ENCODE assay signal across 20 mouse cellular contexts in genomic region chr13:89324282-89324681, GRCm38 (mm10).
A peak's percentile ranks its signal among the peaks of the same experiment; 100 is the strongest.
DNase-seq lines count a peak whose midpoint lies in the region; ATAC-seq and TF ChIP-seq lines count a peak whose summit lies in the region.
"Had no signal": no experiment of that assay in that cellular context is flagged by ENCODE, and none has a peak within 500 bp of the region (broad histone marks: within the 10 kb centered on the region; RNA-seq: fewer than 3 reads in every experiment).

No protein-coding gene starts in this region.

- no peaks in the 10 kb centered on the region for H3K27me3 ChIP-seq in heart, embryonic 12.5 days (replicated peaks)
- H3K27me3 ChIP-seq: embryonic facial prominence, embryonic 12.5 days; forebrain, embryonic 15.5 days; heart, embryonic 13.5 days; limb, embryonic 13.5 days; liver, embryonic 15.5 days; midbrain, embryonic 13.5 days had no signal

- no peak overlapping the region for H3K27ac ChIP-seq in gastrocnemius, adult 2 months
- no peak overlapping the region for H3K27ac ChIP-seq in heart, embryonic 12.5 days (ENCODE audit: poor library complexity, severe bottlenecking)
- H3K27ac ChIP-seq: embryonic facial prominence, embryonic 12.5 days; forebrain, embryonic 15.5 days; heart, embryonic 13.5 days; limb, embryonic 13.5 days; liver, embryonic 15.5 days; midbrain, embryonic 13.5 days; stomach, postnatal 0 days had no signal

- H3K4me3 ChIP-seq in gastrocnemius, adult 2 months = no peak overlapping the region
- no peak overlapping the region for H3K4me3 ChIP-seq in heart, embryonic 12.5 days
- H3K4me3 ChIP-seq: embryonic facial prominence, embryonic 12.5 days; forebrain, embryonic 15.5 days; heart, embryonic 13.5 days; limb, embryonic 13.5 days; liver, embryonic 15.5 days; midbrain, embryonic 13.5 days had no signal

- intact Hi-C loops in gastrocnemius, adult 2 months (cut with DNase I) = no loop called here

- H3K36me3 ChIP-seq in heart, embryonic 12.5 days = no peaks in the 10 kb centered on the region
- H3K36me3 ChIP-seq: embryonic facial prominence, embryonic 12.5 days; forebrain, embryonic 15.5 days; heart, embryonic 13.5 days; limb, embryonic 13.5 days; liver, embryonic 15.5 days; midbrain, embryonic 13.5 days had no signal

- H3K4me2 ChIP-seq in heart, embryonic 12.5 days = no peak overlapping the region
- H3K4me2 ChIP-seq: embryonic facial prominence, embryonic 12.5 days; forebrain, embryonic 15.5 days; heart, embryonic 13.5 days; limb, embryonic 13.5 days; liver, embryonic 15.5 days; midbrain, embryonic 13.5 days had no signal

- no peak for TF ChIP-seq CTCF in gastrocnemius, adult 2 months (IDR thresholded peaks at IDR 0.05)

- 83% methylated on average over 2 of the region's 2 CpGs for WGBS in heart, embryonic 12.5 days

- no peaks in the 10 kb centered on the region for H3K4me1 ChIP-seq in heart, embryonic 12.5 days (replicated peaks)
- H3K4me1 ChIP-seq: embryonic facial prominence, embryonic 12.5 days; forebrain, embryonic 15.5 days; heart, embryonic 13.5 days; limb, embryonic 13.5 days; liver, embryonic 15.5 days; midbrain, embryonic 13.5 days had no signal

- H3K9ac ChIP-seq in heart, embryonic 12.5 days = no peak overlapping the region
- H3K9ac ChIP-seq: embryonic facial prominence, embryonic 12.5 days; forebrain, embryonic 15.5 days; heart, embryonic 13.5 days; limb, embryonic 13.5 days; liver, embryonic 15.5 days; midbrain, embryonic 13.5 days had no signal

- no peaks in the 10 kb centered on the region for H3K9me3 ChIP-seq in heart, embryonic 12.5 days (replicated peaks)
- H3K9me3 ChIP-seq: embryonic facial prominence, embryonic 12.5 days; forebrain, embryonic 15.5 days; heart, embryonic 13.5 days; limb, embryonic 13.5 days; liver, embryonic 15.5 days; midbrain, embryonic 13.5 days had no signal

- ATAC-seq in inflammation-experienced regulatory T-cells, adult 6 months = peak; percentile 11
- ATAC-seq in heart, embryonic 12.5 days (ENCODE audit: insufficient number of reproducible peaks, low FRiP score) = no peak
- ATAC-seq: forebrain, embryonic 15.5 days; midbrain, embryonic 13.5 days had no signal

- peak; percentile 61 to 73 for DNase-seq in frontal cortex, adult 2 months (ENCODE audit: extremely low spot score in 1 of 2, low spot score in 1 of 2)
- DNase-seq in frontal cortex, postnatal 14 days (ENCODE audit: low spot score in 2 of 2) = no peak
- peak; percentile 77 for DNase-seq in right cerebral cortex, adult 18-20 months
- no peak for DNase-seq in right cerebral cortex, postnatal 14 days
- no peak for DNase-seq in spleen, postnatal 4 days (ENCODE audit: low spot score in 2 of 2)
- DNase-seq in gastrocnemius, adult 2 months = no peak
- DNase-seq: cerebellum, adult 9-10 months; heart, postnatal 36 days; kidney, adult 8-10 months; kidney, postnatal 25 days; thymus, postnatal 14 days had no signal

Comparison
In these comparisons a context has a peak if more than half of its experiments do, and no peak if none do; other contexts are left out.
1. DNase-seq: peak in frontal cortex, adult 2 months (2 of 2) and right cerebral cortex, adult 18-20 months (single experiment); none in frontal cortex, postnatal 14 days (0 of 2), right cerebral cortex, postnatal 14 days (single experiment), spleen, postnatal 4 days (0 of 2) and gastrocnemius, adult 2 months (single experiment).